Mouse (Mus musculus) myocyte (in vitro differentiated cells): Measurements from ENCODE around the gene Il17rc. TPM values are rescaled to one million over a fixed set of nuclear protein-coding genes. Genes with fewer than 3 reads are reported as not detected.

Experiments
- H3K27me3 ChIP-seq: one replicate; pipeline ENCODE4 v1.6.1; 2011; ENCODE audit not compliant: control insufficient read depth, insufficient read depth, insufficient read length
- H3K36me3 ChIP-seq: one replicate; pipeline ENCODE4 v1.6.1; 2011; ENCODE audit not compliant: control insufficient read depth, insufficient read depth
- H3K4me2 ChIP-seq: one replicate; pipeline ENCODE4 v1.6.1; 2011; ENCODE audit warnings: low read depth, control low read depth
- H3K4me3 ChIP-seq: one replicate; pipeline ENCODE4 v1.5.1; 2011; ENCODE audit warnings: mild to moderate bottlenecking, control low read depth, moderate library complexity
- H3K79me2 ChIP-seq: one replicate; pipeline ENCODE4 v1.6.1; 2011; ENCODE audit not compliant: control insufficient read depth, insufficient read depth
- H3ac ChIP-seq: one replicate; pipeline ENCODE4 v1.6.1; 2011; ENCODE audit not compliant: control insufficient read depth, insufficient read length
- CEBPB ChIP-seq: IDR thresholded peaks from 2 replicates; pipeline ENCODE4 v1.6.1; 2011; ENCODE audit warnings: mild to moderate bottlenecking, moderate library complexity; ENCODE audit not compliant: poor library complexity, insufficient read depth, severe bottlenecking
- E2F4 ChIP-seq: IDR thresholded peaks from one replicate; pipeline ENCODE4 v1.6.1; 2011; ENCODE audit warnings: mild to moderate bottlenecking, control low read depth, moderate library complexity; ENCODE audit not compliant: insufficient read depth
- MAX ChIP-seq: IDR thresholded peaks from one replicate; pipeline ENCODE4 v1.6.1; 2011; ENCODE audit warnings: low read depth, mild to moderate bottlenecking, control low read depth
- MYOD1 ChIP-seq, 3 experiments: IDR thresholded peaks; one replicate each; pipeline ENCODE4 v1.6.1; 2011; ENCODE audit warnings: control low read depth in 2 of 3, low read depth in 2 of 3, mild to moderate bottlenecking in 2 of 3, moderate library complexity in 1 of 3; ENCODE audit not compliant: insufficient read length in 2 of 3, control insufficient read depth in 1 of 3
- MYOG ChIP-seq, 3 experiments: IDR thresholded peaks; one replicate each; pipeline ENCODE4 v1.6.1; 2011; ENCODE audit warnings: control low read depth in 2 of 3, low read depth in 2 of 3, mild to moderate bottlenecking in 2 of 3; ENCODE audit not compliant: insufficient read length in 2 of 3, control insufficient read depth in 1 of 3, insufficient read depth in 1 of 3
- POLR2A ChIP-seq: IDR thresholded peaks from one replicate; pipeline ENCODE4 v1.6.1; 2011; ENCODE audit warnings: low read depth, mild to moderate bottlenecking, control low read depth, moderate library complexity; ENCODE audit not compliant: insufficient read length
- POLR2AphosphoS2 ChIP-seq: IDR thresholded peaks from one replicate; pipeline ENCODE4 v1.6.1; 2011; ENCODE audit warnings: low read depth, control low read depth; ENCODE audit not compliant: insufficient read length
- REST ChIP-seq: IDR thresholded peaks from one replicate; pipeline ENCODE4 v1.6.1; 2011; ENCODE audit warnings: mild to moderate bottlenecking, control low read depth, moderate library complexity; ENCODE audit not compliant: insufficient read depth, insufficient read length
- SRF ChIP-seq: IDR thresholded peaks from one replicate; pipeline ENCODE4 v1.6.1; 2011; ENCODE audit warnings: low read depth; ENCODE audit not compliant: control insufficient read depth, insufficient read length
- TCF12 ChIP-seq: IDR thresholded peaks from one replicate; pipeline ENCODE4 v1.6.1; 2011; ENCODE audit warnings: mild to moderate bottlenecking, control low read depth; ENCODE audit not compliant: poor library complexity, insufficient read depth, severe bottlenecking
- TCF3 ChIP-seq: IDR thresholded peaks from one replicate; pipeline ENCODE4 v1.6.1; 2011; ENCODE audit warnings: low read depth, control low read depth; ENCODE audit not compliant: insufficient read length
- USF1 ChIP-seq: IDR thresholded peaks from one replicate; pipeline ENCODE4 v1.6.1; 2011; ENCODE audit warnings: low read depth, mild to moderate bottlenecking, control low read depth, moderate library complexity
- polyA plus RNA-seq: library from polyadenylated mRNA; unstranded; fragments of >200 nt; fragmentation: generic; extraction: Trizol; gene quantifications from one replicate; pipeline ENCODE4 v1.2.1, GENCODE M21; 2012; ENCODE audit warnings: missing spikeins

Gene Il17rc
- polyA plus RNA-seq, 1 experiment: 73.0 TPM

- peaks cover 38% of the 10 kb centered on the region for H3K27me3 ChIP-seq
- TF ChIP-seq TCF3 (no peak), POLR2AphosphoS2 (no peak), MAX (no peak), REST (no peak), E2F4 (no peak), POLR2A (no peak), MYOG (IDR thresholded peaks at IDR 0.05; ENCODE audit: control insufficient read depth in 1 of 3, insufficient read depth in 1 of 3, insufficient read length in 2 of 3, low read depth in 2 of 3) (no peak), MYOD1 (IDR thresholded peaks at IDR 0.05; ENCODE audit: control insufficient read depth in 1 of 3, insufficient read length in 2 of 3, low read depth in 2 of 3) (no peak), USF1 (no peak), SRF (no peak), CEBPB (no peak), TCF12 (no peak)
- no peak overlapping the region for H3ac ChIP-seq
- H3K79me2 ChIP-seq: no peaks in the 10 kb centered on the region
- H3K36me3 ChIP-seq: no peaks in the 10 kb centered on the region
- H3K4me3 ChIP-seq: no peak overlapping the region
- no peak overlapping the region for H3K4me2 ChIP-seq
Measured at GRCm38 (mm10) chr6:113465602-113466001, 5.6 kb upstream of the Il17rc start.

- Histone ChIP-seq H3K4me2 (no peak overlapping the region), H3K36me3 (no peaks in the 10 kb centered on the region), H3ac (no peak overlapping the region), H3K4me3 (no peak overlapping the region), H3K27me3 (peaks cover 22% of the 10 kb centered on the region), H3K79me2 (no peaks in the 10 kb centered on the region)
- TF ChIP-seq REST (no peak), E2F4 (no peak), POLR2AphosphoS2 (no peak), SRF (no peak), USF1 (no peak), MYOD1 (IDR thresholded peaks at IDR 0.05; ENCODE audit: control insufficient read depth in 1 of 3, insufficient read length in 2 of 3, low read depth in 2 of 3) (no peak)
Measured at GRCm38 (mm10) chr6:113468512-113468911, 2.7 kb upstream of the Il17rc start.

GRCm38 (mm10) chr6:113469021-113469420, 2.2 kb upstream of the Il17rc start:
- Histone ChIP-seq H3K79me2 (no peaks in the 10 kb centered on the region), H3K36me3 (no peaks in the 10 kb centered on the region), H3ac (no peak overlapping the region), H3K27me3 (peaks cover 19% of the 10 kb centered on the region), H3K4me3 (no peak overlapping the region), H3K4me2 (peak overlapping the region; percentile 71)
- no peak for TF ChIP-seq POLR2A
- no peak for TF ChIP-seq E2F4
- no peak for TF ChIP-seq SRF

GRCm38 (mm10) chr6:113469432-113469831, 1.8 kb upstream of the Il17rc start:
- Histone ChIP-seq H3K27me3 (peaks cover 16% of the 10 kb centered on the region), H3K4me2 (peak overlapping the region; percentile 71), H3K36me3 (no peaks in the 10 kb centered on the region), H3ac (no peak overlapping the region), H3K79me2 (no peaks in the 10 kb centered on the region), H3K4me3 (no peak overlapping the region)
- TF ChIP-seq SRF (no peak), MYOG (IDR thresholded peaks at IDR 0.05; ENCODE audit: control insufficient read depth in 1 of 3, insufficient read depth in 1 of 3, insufficient read length in 2 of 3, low read depth in 2 of 3) (no peak), CEBPB (no peak), MYOD1 (IDR thresholded peaks at IDR 0.05; ENCODE audit: control insufficient read depth in 1 of 3, insufficient read length in 2 of 3, low read depth in 2 of 3) (no peak), POLR2A (no peak), E2F4 (no peak), TCF12 (no peak), POLR2AphosphoS2 (no peak), USF1 (no peak)

GRCm38 (mm10) chr6:113472061-113472460, 834 bp downstream of the Il17rc start:
- Histone ChIP-seq H3K36me3 (no peaks in the 10 kb centered on the region), H3ac (no peak overlapping the region), H3K79me2 (no peaks in the 10 kb centered on the region), H3K27me3 (no peaks in the 10 kb centered on the region), H3K4me3 (peak overlapping the region; percentile 24), H3K4me2 (peak overlapping the region; percentile 92)
- TF ChIP-seq E2F4 (no peak), MAX (no peak), USF1 (no peak), MYOG (IDR thresholded peaks at IDR 0.05; ENCODE audit: control insufficient read depth in 1 of 3, insufficient read depth in 1 of 3, insufficient read length in 2 of 3, low read depth in 2 of 3) (no peak), TCF3 (no peak), POLR2A (no peak), SRF (no peak), POLR2AphosphoS2 (no peak), TCF12 (no peak), CEBPB (no peak), MYOD1 (IDR thresholded peaks at IDR 0.05; ENCODE audit: control insufficient read depth in 1 of 3, insufficient read length in 2 of 3, low read depth in 2 of 3) (no peak), REST (no peak)
